ENCODE assay signal across 12 mouse cellular contexts in genomic region chr6:84656680-84657079, GRCm38 (mm10).
DNase-seq lines count a peak whose midpoint lies in the region; ATAC-seq and TF ChIP-seq lines count a peak whose summit lies in the region.
"Had no signal": no experiment of that assay in that cellular context is flagged by ENCODE, and none has a peak within 500 bp of the region (broad histone marks: within the 10 kb centered on the region; RNA-seq: fewer than 3 reads in every experiment).

No protein-coding gene starts in this region.

- H3K4me1 ChIP-seq in lung, postnatal 0 days (ENCODE audit: insufficient read depth, low read depth, low read length), result no peaks in the 10 kb centered on the region
- H3K4me1 ChIP-seq in intestine, postnatal 0 days (replicated peaks; ENCODE audit: control insufficient read depth, insufficient read depth, low read length), result no peaks in the 10 kb centered on the region
- H3K4me1 ChIP-seq in midbrain, embryonic 16.5 days (ENCODE audit: control insufficient read depth, insufficient read depth, low read length), result 0 out of 2 replicates have a peak, but pooled peaks cover 2% of the 10 kb centered on the region
- H3K4me1 ChIP-seq: hindbrain, embryonic 15.5 days had no signal

- H3K4me2 ChIP-seq in lung, postnatal 0 days (replicated peaks; ENCODE audit: low read depth, low read length), result no peak overlapping the region
- H3K4me2 ChIP-seq in intestine, postnatal 0 days (replicated peaks; ENCODE audit: low read depth), result no peak overlapping the region
- no peak overlapping the region for H3K4me2 ChIP-seq in midbrain, embryonic 16.5 days (ENCODE audit: low read length)
- H3K4me2 ChIP-seq: hindbrain, embryonic 15.5 days; limb, embryonic 15.5 days; midbrain, embryonic 11.5 days had no signal

- 28% methylated on average over 2 of the region's 2 CpGs for WGBS in lung, postnatal 0 days
- WGBS in intestine, postnatal 0 days, result 38% methylated on average over 2 of the region's 2 CpGs
- WGBS in midbrain, embryonic 16.5 days, result 54% methylated on average over 2 of the region's 2 CpGs

- H3K36me3 ChIP-seq in lung, postnatal 0 days (ENCODE audit: insufficient read depth, low read length), result no peaks in the 10 kb centered on the region
- no peaks in the 10 kb centered on the region for H3K36me3 ChIP-seq in intestine, postnatal 0 days (ENCODE audit: control insufficient read depth, insufficient read depth)
- H3K36me3 ChIP-seq in midbrain, embryonic 16.5 days (ENCODE audit: control insufficient read depth, insufficient read depth, low read length), result no peaks in the 10 kb centered on the region
- H3K36me3 ChIP-seq: hindbrain, embryonic 15.5 days; limb, embryonic 15.5 days had no signal

- H3K9ac ChIP-seq in lung, postnatal 0 days (replicated peaks; ENCODE audit: low read depth), result no peak overlapping the region
- H3K9ac ChIP-seq in intestine, postnatal 0 days (ENCODE audit: low read depth, low read length), result no peak overlapping the region
- H3K9ac ChIP-seq in midbrain, embryonic 16.5 days (ENCODE audit: low read depth, low read length), result no peak overlapping the region
- H3K9ac ChIP-seq: hindbrain, embryonic 15.5 days; limb, embryonic 15.5 days had no signal

- TF ChIP-seq EP300 in lung, postnatal 0 days (IDR thresholded peaks at IDR 0.05), result no peak

- no peak for TF ChIP-seq CTCF in lung, postnatal 0 days (IDR thresholded peaks at IDR 0.05)
- no peak for TF ChIP-seq CTCF in intestine, postnatal 0 days (IDR thresholded peaks at IDR 0.05; ENCODE audit: low read depth)

- no peaks in the 10 kb centered on the region for H3K9me3 ChIP-seq in lung, postnatal 0 days (ENCODE audit: low read length)
- H3K9me3 ChIP-seq in intestine, postnatal 0 days (ENCODE audit: control insufficient read depth), result no peaks in the 10 kb centered on the region
- no peaks in the 10 kb centered on the region for H3K9me3 ChIP-seq in midbrain, embryonic 16.5 days (replicated peaks; ENCODE audit: control insufficient read depth, low read length, poor library complexity, severe bottlenecking)
- H3K9me3 ChIP-seq: hindbrain, embryonic 15.5 days; limb, embryonic 15.5 days had no signal

- DNase-seq in adrenal gland, adult (ENCODE audit: inconsistent age in 2 of 2, low spot score in 1 of 2), result peak; percentile 25 to 54
- DNase-seq in adrenal gland, postnatal 25 days, result no peak
- peak; percentile 17 for DNase-seq in lung, postnatal 10 days
- DNase-seq in lung, postnatal 0 days (ENCODE audit: low spot score), result no peak
- peak; percentile 35 for DNase-seq in fibroblast of lung, adult 2 months (ENCODE audit: low read depth)
- peak; percentile 28 for DNase-seq in thymus, postnatal 25 days

- H3K4me3 ChIP-seq in lung, postnatal 0 days (ENCODE audit: low read depth, low read length), result no peak overlapping the region
- no peak overlapping the region for H3K4me3 ChIP-seq in intestine, postnatal 0 days (ENCODE audit: low read depth, low read length)
- no peak overlapping the region for H3K4me3 ChIP-seq in midbrain, embryonic 16.5 days (ENCODE audit: low read depth, low read length)
- H3K4me3 ChIP-seq: erythroblast, embryonic 14.5 days; hindbrain, embryonic 15.5 days; limb, embryonic 15.5 days had no signal

- no peak overlapping the region for H3K27ac ChIP-seq in lung, postnatal 0 days (ENCODE audit: low read length)
- H3K27ac ChIP-seq in intestine, postnatal 0 days (ENCODE audit: low read depth, low read length), result no peak overlapping the region
- no peak overlapping the region for H3K27ac ChIP-seq in midbrain, embryonic 16.5 days (ENCODE audit: low read length)
- H3K27ac ChIP-seq: hindbrain, embryonic 15.5 days had no signal

- ATAC-seq in lung, postnatal 0 days, result no peak
- ATAC-seq in intestine, postnatal 0 days, result no peak
- ATAC-seq in midbrain, embryonic 16.5 days, result no peak

- no peaks in the 10 kb centered on the region for H3K27me3 ChIP-seq in lung, postnatal 0 days (replicated peaks; ENCODE audit: insufficient read depth, low read length)
- no peaks in the 10 kb centered on the region for H3K27me3 ChIP-seq in intestine, postnatal 0 days (replicated peaks; ENCODE audit: control insufficient read depth, insufficient read depth, low read length)
- no peaks in the 10 kb centered on the region for H3K27me3 ChIP-seq in midbrain, embryonic 16.5 days (ENCODE audit: control insufficient read depth, insufficient read depth, low read depth, low read length)
- H3K27me3 ChIP-seq: hindbrain, embryonic 15.5 days; limb, embryonic 15.5 days had no signal

Comparison
In these comparisons a context has a peak if more than half of its experiments do, and no peak if none do; other contexts are left out.
1. DNase-seq: peak in adrenal gland, adult (2 of 2), lung, postnatal 10 days (single experiment), fibroblast of lung, adult 2 months (single experiment) and thymus, postnatal 25 days (single experiment); none in adrenal gland, postnatal 25 days (single experiment) and lung, postnatal 0 days (single experiment).